Mouse (Mus musculus): ENCODE data around the gene Nbas. TPM values are rescaled to one million over a fixed set of nuclear protein-coding genes. Genes with fewer than 3 reads are reported as not detected.
A peak's percentile ranks its signal among the peaks of the same experiment; 100 is the strongest.

The Nbas gene
- polyA plus RNA-seq, 1 experiment from 2014 or later = 23.1 TPM

- H3K27me3 ChIP-seq (ENCODE audit: control insufficient read depth, insufficient read depth, low read length) = no peaks in the 10 kb centered on the region
- DNase-seq (no peak), ATAC-seq (ENCODE audit: low FRiP score, low TSS enrichment) (no peak)
- no peak overlapping the region for H3K4me3 ChIP-seq (replicated peaks; ENCODE audit: low read depth, low read length)
- H3K9me3 ChIP-seq (ENCODE audit: control insufficient read depth, low read length) = no peaks in the 10 kb centered on the region
- no peaks in the 10 kb centered on the region for H3K4me1 ChIP-seq (ENCODE audit: control insufficient read depth, insufficient read depth, low read length)
- H3K36me3 ChIP-seq (ENCODE audit: control insufficient read depth, insufficient read depth, low read length) = peaks cover 14% of the 10 kb centered on the region; the same call in 1 of the 2 replicates
- WGBS = 94% methylated on average over 2 of the region's 2 CpGs
- H3K9ac ChIP-seq (replicated peaks; ENCODE audit: low read length) = no peak overlapping the region
- no peak overlapping the region for H3K4me2 ChIP-seq (ENCODE audit: low read length)
- no peak overlapping the region for H3K27ac ChIP-seq (replicated peaks; ENCODE audit: low read depth, low read length)
Measured at GRCm38 (mm10) chr12:13474881-13475280, 205.9 kb downstream of the Nbas start.

- DNase-seq (no peak), ATAC-seq (ENCODE audit: low FRiP score, low TSS enrichment) (no peak)
- 94% methylated on average over 7 of the region's 7 CpGs for WGBS
- Histone ChIP-seq H3K36me3 (ENCODE audit: control insufficient read depth, insufficient read depth, low read length) (0 out of 2 replicates have a peak, but pooled peaks cover 11% of the 10 kb centered on the region), H3K4me2 (ENCODE audit: low read length) (no peak overlapping the region), H3K9ac (replicated peaks; ENCODE audit: low read length) (no peak overlapping the region), H3K27me3 (ENCODE audit: control insufficient read depth, insufficient read depth, low read length) (no peaks in the 10 kb centered on the region), H3K4me1 (ENCODE audit: control insufficient read depth, insufficient read depth, low read length) (no peaks in the 10 kb centered on the region), H3K4me3 (replicated peaks; ENCODE audit: low read depth, low read length) (no peak overlapping the region), H3K9me3 (ENCODE audit: control insufficient read depth, low read length) (no peaks in the 10 kb centered on the region), H3K27ac (replicated peaks; ENCODE audit: low read depth, low read length) (no peak overlapping the region)
Measured at GRCm38 (mm10) chr12:13479163-13479562, 210.2 kb downstream of the Nbas start.

GRCm38 (mm10) chr12:13486278-13486677 is 217.3 kb downstream of the Nbas start:
- no peak for ATAC-seq (ENCODE audit: low FRiP score, low TSS enrichment)

GRCm38 (mm10) chr12:13497211-13497610 is 228.3 kb downstream of the Nbas start:
- H3K9me3 ChIP-seq (ENCODE audit: control insufficient read depth, low read length) = no peaks in the 10 kb centered on the region
- H3K27me3 ChIP-seq (ENCODE audit: control insufficient read depth, insufficient read depth, low read length) = no peaks in the 10 kb centered on the region
- H3K27ac ChIP-seq (replicated peaks; ENCODE audit: low read depth, low read length) = no peak overlapping the region
- no peaks in the 10 kb centered on the region for H3K4me1 ChIP-seq (ENCODE audit: control insufficient read depth, insufficient read depth, low read length)
- H3K4me2 ChIP-seq (ENCODE audit: low read length) = no peak overlapping the region
- DNase-seq (no peak), ATAC-seq (ENCODE audit: low FRiP score, low TSS enrichment) (no peak)
- no peak overlapping the region for H3K9ac ChIP-seq (replicated peaks; ENCODE audit: low read length)
- no peaks in the 10 kb centered on the region for H3K36me3 ChIP-seq (ENCODE audit: control insufficient read depth, insufficient read depth, low read length)
- H3K4me3 ChIP-seq (replicated peaks; ENCODE audit: low read depth, low read length) = no peak overlapping the region
- 89% methylated on average over 6 of the region's 6 CpGs for WGBS

More at GRCm38 (mm10) chr12:13486278-13486677, 217.3 kb downstream of the Nbas start:
- Histone ChIP-seq H3K9me3 (ENCODE audit: control insufficient read depth, low read length) (no peaks in the 10 kb centered on the region), H3K9ac (replicated peaks; ENCODE audit: low read length) (no peak overlapping the region), H3K27me3 (ENCODE audit: control insufficient read depth, insufficient read depth, low read length) (no peaks in the 10 kb centered on the region), H3K27ac (replicated peaks; ENCODE audit: low read depth, low read length) (no peak overlapping the region), H3K4me2 (ENCODE audit: low read length) (no peak overlapping the region), H3K4me1 (ENCODE audit: control insufficient read depth, insufficient read depth, low read length) (no peaks in the 10 kb centered on the region), H3K36me3 (ENCODE audit: control insufficient read depth, insufficient read depth, low read length) (0 out of 2 replicates have a peak, but pooled peaks cover 4% of the 10 kb centered on the region), H3K4me3 (replicated peaks; ENCODE audit: low read depth, low read length) (no peak overlapping the region)
- DNase-seq = no peak
- WGBS = 96% methylated on average over 3 of the region's 3 CpGs

GRCm38 (mm10) chr12:13499237-13499889 is 230.4 kb downstream of the Nbas start:
- Histone ChIP-seq H3K9me3 (ENCODE audit: control insufficient read depth, low read length) (no peaks in the 10 kb centered on the region), H3K4me3 (replicated peaks; ENCODE audit: low read depth, low read length) (no peak overlapping the region), H3K27me3 (ENCODE audit: control insufficient read depth, insufficient read depth, low read length) (no peaks in the 10 kb centered on the region), H3K9ac (replicated peaks; ENCODE audit: low read length) (no peak overlapping the region), H3K4me1 (ENCODE audit: control insufficient read depth, insufficient read depth, low read length) (no peaks in the 10 kb centered on the region), H3K27ac (replicated peaks; ENCODE audit: low read depth, low read length) (no peak overlapping the region), H3K4me2 (ENCODE audit: low read length) (no peak overlapping the region), H3K36me3 (ENCODE audit: control insufficient read depth, insufficient read depth, low read length) (no peaks in the 10 kb centered on the region)
- 52% methylated on average over 10 of the region's 10 CpGs for WGBS
- DNase-seq (peak; percentile 42), ATAC-seq (ENCODE audit: low FRiP score, low TSS enrichment) (no peak)

GRCm38 (mm10) chr12:13500191-13500590 is 231.3 kb downstream of the Nbas start:
- Histone ChIP-seq H3K9ac (replicated peaks; ENCODE audit: low read length) (no peak overlapping the region), H3K9me3 (ENCODE audit: control insufficient read depth, low read length) (no peaks in the 10 kb centered on the region), H3K36me3 (ENCODE audit: control insufficient read depth, insufficient read depth, low read length) (no peaks in the 10 kb centered on the region), H3K4me2 (ENCODE audit: low read length) (no peak overlapping the region), H3K27ac (replicated peaks; ENCODE audit: low read depth, low read length) (no peak overlapping the region), H3K4me3 (replicated peaks; ENCODE audit: low read depth, low read length) (no peak overlapping the region), H3K4me1 (ENCODE audit: control insufficient read depth, insufficient read depth, low read length) (no peaks in the 10 kb centered on the region), H3K27me3 (ENCODE audit: control insufficient read depth, insufficient read depth, low read length) (no peaks in the 10 kb centered on the region)
- ATAC-seq (ENCODE audit: low FRiP score, low TSS enrichment) (no peak), DNase-seq (no peak)
- 92% methylated on average over 3 of the region's 3 CpGs for WGBS

- DNase-seq (no peak), ATAC-seq (ENCODE audit: low FRiP score, low TSS enrichment) (no peak)
- 82% methylated on average over 5 of the region's 5 CpGs for WGBS
Measured at GRCm38 (mm10) chr12:13504771-13505444, 236.0 kb downstream of the Nbas start.

GRCm38 (mm10) chr12:13518082-13518481 is 249.1 kb downstream of the Nbas start:
- ATAC-seq (ENCODE audit: low FRiP score, low TSS enrichment) (no peak), DNase-seq (no peak)
- no peaks in the 10 kb centered on the region for H3K4me1 ChIP-seq (ENCODE audit: control insufficient read depth, insufficient read depth, low read length)
- H3K27me3 ChIP-seq (ENCODE audit: control insufficient read depth, insufficient read depth, low read length) = no peaks in the 10 kb centered on the region
- no peak overlapping the region for H3K9ac ChIP-seq (replicated peaks; ENCODE audit: low read length)
- H3K27ac ChIP-seq (replicated peaks; ENCODE audit: low read depth, low read length) = no peak overlapping the region
- peaks cover 18% of the 10 kb centered on the region for H3K36me3 ChIP-seq (ENCODE audit: control insufficient read depth, insufficient read depth, low read length)
- H3K4me2 ChIP-seq (ENCODE audit: low read length) = no peak overlapping the region
- no peaks in the 10 kb centered on the region for H3K9me3 ChIP-seq (ENCODE audit: control insufficient read depth, low read length)
- no peak overlapping the region for H3K4me3 ChIP-seq (replicated peaks; ENCODE audit: low read depth, low read length)
- WGBS = 25% methylated on average over 1 of the region's 1 CpGs

More at GRCm38 (mm10) chr12:13504771-13505444, 236.0 kb downstream of the Nbas start:
- Histone ChIP-seq H3K36me3 (ENCODE audit: control insufficient read depth, insufficient read depth, low read length) (no peaks in the 10 kb centered on the region), H3K4me2 (ENCODE audit: low read length) (no peak overlapping the region), H3K4me3 (replicated peaks; ENCODE audit: low read depth, low read length) (no peak overlapping the region), H3K4me1 (ENCODE audit: control insufficient read depth, insufficient read depth, low read length) (no peaks in the 10 kb centered on the region), H3K9ac (replicated peaks; ENCODE audit: low read length) (no peak overlapping the region), H3K27ac (replicated peaks; ENCODE audit: low read depth, low read length) (no peak overlapping the region), H3K9me3 (ENCODE audit: control insufficient read depth, low read length) (no peaks in the 10 kb centered on the region), H3K27me3 (ENCODE audit: control insufficient read depth, insufficient read depth, low read length) (no peaks in the 10 kb centered on the region)

- H3K9ac ChIP-seq (replicated peaks; ENCODE audit: low read length) = no peak overlapping the region
- no peak overlapping the region for H3K4me2 ChIP-seq (ENCODE audit: low read length)
- 89% methylated on average over 6 of the region's 6 CpGs for WGBS
- no peaks in the 10 kb centered on the region for H3K27me3 ChIP-seq (ENCODE audit: control insufficient read depth, insufficient read depth, low read length)
- peaks cover 18% of the 10 kb centered on the region for H3K36me3 ChIP-seq (ENCODE audit: control insufficient read depth, insufficient read depth, low read length)
- ATAC-seq (ENCODE audit: low FRiP score, low TSS enrichment) (no peak), DNase-seq (no peak)
- H3K9me3 ChIP-seq (ENCODE audit: control insufficient read depth, low read length) = no peaks in the 10 kb centered on the region
- no peaks in the 10 kb centered on the region for H3K4me1 ChIP-seq (ENCODE audit: control insufficient read depth, insufficient read depth, low read length)
- no peak overlapping the region for H3K27ac ChIP-seq (replicated peaks; ENCODE audit: low read depth, low read length)
- H3K4me3 ChIP-seq (replicated peaks; ENCODE audit: low read depth, low read length) = no peak overlapping the region
Measured at GRCm38 (mm10) chr12:13519413-13519812, 250.5 kb downstream of the Nbas start.

Measured in midbrain, embryonic 14.5 days (tissue).